Mouse (Mus musculus) CH12.LX (cell line): ENCODE measurements at regions not wholly inside any gene's neighbourhood (a gene's known extent, or its start where the extent isn't known, plus 50 kb on each side); places are given as distances from the start of the nearest gene placed in this dataset.

Source experiments
- CHD2 ChIP-seq: IDR thresholded peaks from 2 replicates; pipeline ENCODE4 v1.6.1; 2011; ENCODE audit warnings: low read length, improper control_type of control experiment
- CTCF ChIP-seq, 2 experiments: IDR thresholded peaks in 1 of 2; conservative IDR thresholded peaks in 1 of 2; 2 replicates each; pipeline ENCODE4 v1.5.1; 2011 to 2012; ENCODE audit warnings: low read depth in 2 of 2, low read length in 2 of 2, improper control_type of control experiment in 1 of 2, inconsistent platforms in 1 of 2, mild to moderate bottlenecking in 1 of 2, moderate library complexity in 1 of 2
- E2F4 ChIP-seq: IDR thresholded peaks from 2 replicates; pipeline ENCODE4 v1.6.1; 2011; ENCODE audit warnings: low read depth, low read length, improper control_type of control experiment; ENCODE audit not compliant: insufficient replicate concordance
- EP300 ChIP-seq: IDR thresholded peaks from 2 replicates; pipeline ENCODE4 v1.6.1; 2011; ENCODE audit warnings: low read length, improper control_type of control experiment
- MAFK ChIP-seq: IDR thresholded peaks from 2 replicates; pipeline ENCODE4 v1.6.1; 2011; ENCODE audit warnings: low read length, improper control_type of control experiment; ENCODE audit not compliant: insufficient replicate concordance
- MAX ChIP-seq: IDR thresholded peaks from 2 replicates; pipeline ENCODE4 v1.6.1; 2011; ENCODE audit warnings: low read length, improper control_type of control experiment
- PAX5 ChIP-seq: IDR thresholded peaks from 2 replicates; pipeline ENCODE4 v1.6.1; 2012; ENCODE audit warnings: low read length, inconsistent platforms, mixed read lengths
- POLR2A ChIP-seq: IDR thresholded peaks from 2 replicates; pipeline ENCODE4 v1.6.1; 2011; ENCODE audit warnings: low read depth, mild to moderate bottlenecking, improper control_type of control experiment, low read length
- SMC3 ChIP-seq: IDR thresholded peaks from 2 replicates; pipeline ENCODE4 v1.6.1; 2011; ENCODE audit warnings: low read depth, low read length, improper control_type of control experiment
- TCF12 ChIP-seq: IDR thresholded peaks from 2 replicates; pipeline ENCODE4 v1.6.1; 2014; ENCODE audit warnings: low read depth, mild to moderate bottlenecking, inconsistent platforms, low read length, improper control_type of control experiment
- ZC3H11A ChIP-seq: IDR thresholded peaks from 2 replicates; pipeline ENCODE4 v1.6.1; 2012; ENCODE audit warnings: low read depth, mild to moderate bottlenecking, inconsistent platforms, low read length, improper control_type of control experiment
- ZKSCAN1 ChIP-seq: IDR thresholded peaks from 2 replicates; pipeline ENCODE4 v1.6.1; 2012; ENCODE audit warnings: low read depth, inconsistent platforms, low read length, improper control_type of control experiment, borderline replicate concordance
- ZMIZ1 ChIP-seq: IDR thresholded peaks from 2 replicates; pipeline ENCODE4 v1.6.1; 2012; ENCODE audit warnings: low read depth, mild to moderate bottlenecking, inconsistent platforms, low read length, improper control_type of control experiment
- ZNF384 ChIP-seq: IDR thresholded peaks from 2 replicates; pipeline ENCODE4 v1.6.1; 2012; ENCODE audit warnings: low read depth, low read length, improper control_type of control experiment, inconsistent platforms

DNA sequence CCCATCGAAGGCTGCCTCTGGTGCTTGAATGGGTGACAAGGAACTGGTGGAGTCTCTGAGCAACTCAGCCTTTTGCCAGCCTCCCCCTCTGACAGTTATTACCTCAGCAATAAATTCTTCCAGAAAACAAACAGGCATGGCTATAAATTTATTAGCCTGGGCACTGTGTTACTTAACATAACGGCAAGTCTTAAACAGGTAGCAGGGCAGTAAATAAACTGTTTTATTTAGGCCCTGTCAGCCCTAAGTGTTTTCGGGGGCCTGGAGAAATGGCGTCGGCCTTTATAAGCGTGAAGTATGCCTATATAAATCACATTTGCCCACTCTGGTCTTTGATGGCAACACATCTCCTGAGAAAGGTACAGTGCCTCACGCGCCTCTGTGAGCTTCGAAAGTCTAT is 159.6 kb downstream of the 3110018I06Rik start:
- no peak for TF ChIP-seq ZMIZ1
- TF ChIP-seq SMC3: no peak
- no peak for TF ChIP-seq CTCF (conservative IDR thresholded peaks at IDR 0.05 in 1 of 2, IDR thresholded peaks at IDR 0.05 in 1 of 2; ENCODE audit: low read depth in 2 of 2, low read length in 2 of 2)
- TF ChIP-seq MAFK: no peak
- no peak for TF ChIP-seq ZNF384
- no peak for TF ChIP-seq MAX
- no peak for TF ChIP-seq TCF12
- no peak for TF ChIP-seq ZKSCAN1
- no peak for TF ChIP-seq PAX5
- no peak for TF ChIP-seq POLR2A
- TF ChIP-seq CHD2: no peak
- TF ChIP-seq EP300: no peak
- no peak for TF ChIP-seq ZC3H11A
- no peak for TF ChIP-seq E2F4
